Mouse (Mus musculus) T-cell, adult 66 days (primary cell): ENCODE data around the gene Zdhhc5. TPM values are rescaled to one million over a fixed set of nuclear protein-coding genes. Genes with fewer than 3 reads are reported as not detected.

Experiments
- total RNA-seq, 2 experiments: library from RNA; stranded (reverse); gene quantifications; 3 replicates in 1 of 2; 4 replicates in 1 of 2; pipeline ENCODE4 v1.2.4; 2023

Gene Zdhhc5
- 10 to 100 TPM; 53.5 to 55.2 TPM for total RNA-seq

GRCm38 (mm10) chr2:84714811-84715561 lies at the start of gene Zdhhc5:
Gene Zdhhc5 (minus strand): TSS chr2:84715180.

GRCm38 (mm10) chr2:84743561-84743960 lies 28.6 kb upstream of the Zdhhc5 start, which contains the start of gene Gm19426:
Gene Gm19426 (minus strand): TSS chr2:84743655.

GRCm38 (mm10) chr2:84733579-84734300 lies 18.8 kb upstream of the Zdhhc5 start, which contains the start of gene Ypel4:
Gene Ypel4 (plus strand): TSS chr2:84734058.

GRCm38 (mm10) chr2:84727172-84727858 lies 12.3 kb upstream of the Zdhhc5 start, which contains the start of gene Clp1:
Gene Clp1 (minus strand): TSS chr2:84727350.

GRCm38 (mm10) chr2:84679016-84679415 lies 36.0 kb downstream of the Zdhhc5 start, which contains the start of gene Tmx2:
Gene Tmx2 (minus strand): TSS chr2:84679140.

DNA sequence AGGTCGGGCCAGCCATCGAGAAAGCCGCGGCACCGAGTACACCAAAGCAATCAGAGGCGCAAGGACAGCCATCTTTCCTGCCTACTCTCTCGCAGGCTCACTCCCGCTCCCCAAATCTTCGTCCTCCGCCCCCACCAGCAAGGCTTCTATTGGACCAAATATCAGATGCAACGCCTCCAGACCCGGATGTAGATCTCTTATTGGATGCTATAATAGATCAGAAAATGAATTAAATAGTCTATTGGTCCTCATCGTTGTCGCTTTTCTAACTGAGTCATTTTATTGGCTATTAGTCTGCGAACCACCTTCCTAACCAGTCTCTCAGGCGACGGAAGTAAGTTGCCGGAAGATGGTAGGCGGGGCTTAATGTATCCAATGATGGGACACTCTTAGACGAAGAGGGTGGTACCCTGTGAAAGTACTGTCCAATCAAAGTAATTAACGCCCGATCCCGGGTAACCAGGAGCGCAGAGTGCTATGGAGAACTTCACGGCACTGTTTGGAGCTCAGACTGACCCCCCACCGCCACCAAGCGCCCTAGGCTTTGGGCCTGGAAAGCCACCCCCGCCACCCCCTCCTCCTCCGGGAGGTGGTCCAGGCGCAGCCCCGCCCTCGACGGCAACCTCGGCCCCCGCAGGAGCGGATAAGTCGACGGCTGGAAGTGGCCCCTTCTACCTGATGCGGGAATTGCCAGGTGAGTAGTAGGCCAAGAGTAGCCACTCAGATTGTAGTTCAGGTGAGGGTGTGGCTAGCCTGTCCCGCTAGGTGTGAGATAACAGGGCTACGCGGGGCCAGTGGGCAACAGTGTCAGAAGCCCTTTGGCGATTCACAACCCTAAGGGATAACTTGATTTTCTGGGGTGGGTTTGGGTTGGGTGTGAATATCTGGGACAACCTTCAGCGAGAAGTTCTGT lies 36.8 kb downstream of the Zdhhc5 start, which contains the start of the genes Gm28635 and Med19:
Gm28635 (minus strand) TSS at position 74 of the 913 bp plus-strand sequence.
Med19 (plus strand) TSS at position 435 of the 913 bp plus-strand sequence.

DNA sequence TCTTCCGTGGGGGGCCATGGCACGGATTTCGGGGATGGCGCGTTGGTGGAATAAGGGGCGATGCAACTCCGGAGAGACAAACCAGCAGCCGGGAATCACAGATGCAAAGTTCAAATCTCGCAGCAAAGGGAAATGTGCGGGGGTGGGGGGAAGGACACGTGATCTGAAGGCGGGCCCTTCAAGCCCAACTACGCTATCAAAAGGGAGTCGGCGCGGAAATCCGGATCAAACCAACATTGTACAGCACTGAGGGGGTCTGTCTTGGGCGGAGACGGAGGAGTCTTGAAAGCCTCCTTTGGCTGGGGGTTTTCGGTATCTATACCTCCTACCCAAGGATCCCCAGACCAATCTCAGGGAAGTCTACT lies 44.4 kb downstream of the Zdhhc5 start, which contains the start of gene Selenoh:
Selenoh (minus strand) TSS at position 202 of the 365 bp plus-strand sequence.

GRCm38 (mm10) chr2:84658806-84659205 lies 56.2 kb downstream of the Zdhhc5 start, which contains the start of gene Btbd18:
Gene Btbd18 (plus strand): TSS chr2:84659079.

GRCm38 (mm10) chr2:84650464-84651195 lies 64.3 kb downstream of the Zdhhc5 start, which contains the start of gene Ctnnd1:
Gene Ctnnd1 (minus strand): TSS chr2:84650765.

Other genes with a start within 250 kb of the Zdhhc5 start
- 1 to 10 TPM; 6.2 to 9.5 TPM for gene Tfpi, start 238.4 kb downstream of the Zdhhc5 start, total RNA-seq
- 1 to 10 TPM; 1.4 to 2.3 TPM for gene Ctnnd1, start 64.4 kb downstream of the Zdhhc5 start, total RNA-seq
- not detected for gene Btbd18, start 56.1 kb downstream of the Zdhhc5 start, total RNA-seq
- gene Selenoh, start 44.4 kb downstream of the Zdhhc5 start, total RNA-seq, result 10 to 100 TPM; 43.5 to 54.2 TPM
- gene Gm28635, start 37.1 kb downstream of the Zdhhc5 start, total RNA-seq, result not detected
- gene Med19, start 36.8 kb downstream of the Zdhhc5 start, total RNA-seq, result 10 to 100 TPM; 16.4 to 18.7 TPM
- gene Tmx2, start 36.0 kb downstream of the Zdhhc5 start, total RNA-seq, result 10 to 100 TPM; 39.3 to 46.5 TPM
- gene Clp1, start 12.2 kb upstream of the Zdhhc5 start, total RNA-seq, result 10 to 100 TPM; 26.6 to 32.2 TPM
- gene Ypel4, start 18.9 kb upstream of the Zdhhc5 start, total RNA-seq, result under 1 TPM in 1 of 2 experiments, not detected in 1; 0.74 TPM
- gene Gm19426, start 28.5 kb upstream of the Zdhhc5 start, total RNA-seq, result not detected
- gene Serping1, start 60.3 kb upstream of the Zdhhc5 start, total RNA-seq, result under 1 TPM in 1 of 2 experiments, not detected in 1; 0.33 TPM
- gene Ube2l6, start 83.6 kb upstream of the Zdhhc5 start, total RNA-seq, result 1 to 10 TPM; 3.6 to 3.9 TPM
- not detected for gene Smtnl1, start 107.5 kb upstream of the Zdhhc5 start, total RNA-seq
- 10 to 100 TPM in 1 of 2 experiments, 1 to 10 TPM in 1; 8.7 to 16.9 TPM for gene Timm10, start 111.8 kb upstream of the Zdhhc5 start, total RNA-seq
- gene Slc43a1, start 123.7 kb upstream of the Zdhhc5 start, total RNA-seq, result 1 to 10 TPM; 1.3 to 1.4 TPM
- gene Rtn4rl2, start 171.5 kb upstream of the Zdhhc5 start, total RNA-seq, result not detected
- gene Slc43a3, start 221.4 kb upstream of the Zdhhc5 start, total RNA-seq, result 1 to 10 TPM; 3.2 to 5.3 TPM